Mouse (Mus musculus) MEL (cell line): ENCODE results near the gene Pigm.

Experiments
- CTCF ChIP-seq, 3 experiments: IDR thresholded peaks in 2 of 3; conservative IDR thresholded peaks in 1 of 3; 2 replicates each; pipeline ENCODE4 v1.5.1; 2011 to 2012; ENCODE audit warnings: low read length in 3 of 3, low read depth in 2 of 3, mild to moderate bottlenecking in 2 of 3, improper control_type of control experiment in 1 of 3, inconsistent platforms in 1 of 3, mixed read lengths in 1 of 3, moderate library complexity in 1 of 3; ENCODE audit not compliant: control insufficient read depth in 1 of 3, insufficient read depth in 1 of 3, poor library complexity in 1 of 3, severe bottlenecking in 1 of 3
- E2F4 ChIP-seq: IDR thresholded peaks from 2 replicates; pipeline ENCODE4 v1.6.1; 2011; ENCODE audit warnings: low read depth, low read length, improper control_type of control experiment, borderline replicate concordance
- EP300 ChIP-seq, 2 experiments: IDR thresholded peaks; 2 replicates each; pipeline ENCODE4 v1.6.1; 2011; ENCODE audit warnings: improper control_type of control experiment in 2 of 2, low read length in 2 of 2, low read depth in 1 of 2, mild to moderate bottlenecking in 1 of 2
- HCFC1 ChIP-seq: IDR thresholded peaks from 2 replicates; pipeline ENCODE4 v1.6.1; 2012; ENCODE audit warnings: low read depth, mild to moderate bottlenecking, inconsistent platforms, low read length, improper control_type of control experiment, moderate library complexity
- MYC ChIP-seq: IDR thresholded peaks from 2 replicates; pipeline ENCODE4 v1.6.1; 2011; ENCODE audit warnings: low read depth, mild to moderate bottlenecking, low read length, improper control_type of control experiment, moderate library complexity
- NELFE ChIP-seq: IDR thresholded peaks from 2 replicates; pipeline ENCODE4 v1.6.1; 2011; ENCODE audit warnings: low read depth, low read length, improper control_type of control experiment
- POLR2A ChIP-seq, 2 experiments: IDR thresholded peaks; 2 replicates each; pipeline ENCODE4 v1.6.1; 2011 to 2012; ENCODE audit warnings: low read length in 2 of 2, mild to moderate bottlenecking in 2 of 2, control low read depth in 1 of 2, improper control_type of control experiment in 1 of 2, low read depth in 1 of 2, moderate library complexity in 1 of 2; ENCODE audit not compliant: control insufficient read depth in 1 of 2, insufficient read depth in 1 of 2, poor library complexity in 1 of 2
- POLR2AphosphoS5 ChIP-seq: IDR thresholded peaks from 2 replicates; pipeline ENCODE4 v1.6.1; 2012; ENCODE audit warnings: low read depth, borderline replicate concordance, mild to moderate bottlenecking, inconsistent platforms, low read length, moderate library complexity, mixed read lengths
- TCF12 ChIP-seq: IDR thresholded peaks from 2 replicates; pipeline ENCODE4 v1.6.1; 2014; ENCODE audit warnings: low read depth, mild to moderate bottlenecking, inconsistent platforms, low read length, improper control_type of control experiment, moderate library complexity
- ZC3H11A ChIP-seq: IDR thresholded peaks from 2 replicates; pipeline ENCODE4 v1.6.1; 2012; ENCODE audit warnings: low read depth, mild to moderate bottlenecking, inconsistent platforms, low read length, improper control_type of control experiment

DNA sequence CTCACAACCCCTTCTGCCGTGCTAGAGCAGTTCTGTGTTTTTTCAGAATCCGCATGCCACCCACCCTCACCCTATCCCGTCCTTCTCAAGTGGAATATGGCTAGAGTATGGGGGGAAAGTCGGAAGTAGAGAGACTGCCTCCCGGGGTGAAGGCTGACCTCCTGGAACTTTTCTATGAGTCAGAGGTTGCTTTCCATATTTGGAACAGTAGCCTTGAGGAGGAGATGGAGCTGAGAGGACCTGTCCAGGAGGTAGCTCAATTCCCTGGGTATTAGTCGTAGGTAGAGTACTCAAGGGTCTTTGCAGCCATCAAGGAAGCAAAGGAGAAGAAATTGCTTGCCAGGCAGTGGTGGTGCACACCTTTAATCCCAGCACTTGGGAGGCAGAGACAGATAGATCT is 24.3 kb upstream of the Pigm start:
- TF ChIP-seq ZC3H11A (no peak), POLR2A (IDR thresholded peaks at IDR 0.05; ENCODE audit: control insufficient read depth in 1 of 2, insufficient read depth in 1 of 2, low read depth in 1 of 2, low read length in 2 of 2, poor library complexity in 1 of 2) (no peak), E2F4 (no peak), MYC (no peak), TCF12 (no peak), EP300 (IDR thresholded peaks at IDR 0.05; ENCODE audit: low read depth in 1 of 2, low read length in 2 of 2) (no peak), POLR2AphosphoS5 (no peak), CTCF (IDR thresholded peaks at IDR 0.05 in 2 of 3, conservative IDR thresholded peaks at IDR 0.05 in 1 of 3; ENCODE audit: control insufficient read depth in 1 of 3, insufficient read depth in 1 of 3, low read depth in 2 of 3, low read length in 3 of 3, poor library complexity in 1 of 3, severe bottlenecking in 1 of 3) (no peak), NELFE (no peak), HCFC1 (no peak)
